Mouse (Mus musculus): ENCODE measurements around the gene Akt1. TPM values are rescaled to one million over a fixed set of nuclear protein-coding genes. Genes with fewer than 3 reads are reported as not detected.

The Akt1 gene
- polyA plus RNA-seq, 1 experiment from 2014 or later: 121 TPM

GRCm38 (mm10) chr12:112672744-112673575, 1.7 kb downstream of the Akt1 start:
- ATAC-seq: peak; percentile 17
- Histone ChIP-seq H3K36me3 (ENCODE audit: control insufficient read depth, insufficient read depth) (peaks cover 35% of the 10 kb centered on the region), H3K9me3 (ENCODE audit: control insufficient read depth) (no peaks in the 10 kb centered on the region), H3K4me3 (ENCODE audit: low read depth, low read length) (peak overlapping the region; percentile 95), H3K4me2 (replicated peaks; ENCODE audit: low read depth) (peak overlapping the region; percentile 86), H3K27me3 (replicated peaks; ENCODE audit: control insufficient read depth, insufficient read depth, low read length) (no peaks in the 10 kb centered on the region), H3K9ac (ENCODE audit: low read depth, low read length) (peak overlapping the region; percentile 98), H3K27ac (ENCODE audit: low read depth, low read length) (peak overlapping the region; percentile 99), H3K4me1 (replicated peaks; ENCODE audit: control insufficient read depth, insufficient read depth, low read length) (peaks cover 18% of the 10 kb centered on the region)
- 2% methylated on average over 17 of the region's 21 CpGs for WGBS
- TF ChIP-seq CTCF (IDR thresholded peaks at IDR 0.05; ENCODE audit: low read depth): peak; percentile 47

- Histone ChIP-seq H3K4me2 (replicated peaks; ENCODE audit: low read depth) (peak overlapping the region; percentile 86), H3K27me3 (replicated peaks; ENCODE audit: control insufficient read depth, insufficient read depth, low read length) (no peaks in the 10 kb centered on the region), H3K4me1 (replicated peaks; ENCODE audit: control insufficient read depth, insufficient read depth, low read length) (peaks cover 18% of the 10 kb centered on the region), H3K27ac (ENCODE audit: low read depth, low read length) (peak overlapping the region; percentile 99), H3K9me3 (ENCODE audit: control insufficient read depth) (no peaks in the 10 kb centered on the region), H3K4me3 (ENCODE audit: low read depth, low read length) (peak overlapping the region; percentile 95), H3K9ac (ENCODE audit: low read depth, low read length) (peak overlapping the region; percentile 17; the same call in 1 of the 2 replicates), H3K36me3 (ENCODE audit: control insufficient read depth, insufficient read depth) (peaks cover 45% of the 10 kb centered on the region)
- 47% methylated on average over 7 of the region's 7 CpGs for WGBS
- ATAC-seq: no peak
- peak; percentile 67 for TF ChIP-seq CTCF (IDR thresholded peaks at IDR 0.05; ENCODE audit: low read depth)
Measured at GRCm38 (mm10) chr12:112671891-112672290, 2.8 kb downstream of the Akt1 start.

GRCm38 (mm10) chr12:112670718-112671393, 3.8 kb downstream of the Akt1 start:
- no peak for TF ChIP-seq CTCF (IDR thresholded peaks at IDR 0.05; ENCODE audit: low read depth)
- Histone ChIP-seq H3K4me2 (replicated peaks; ENCODE audit: low read depth) (peak overlapping the region; percentile 86), H3K9ac (ENCODE audit: low read depth, low read length) (peak overlapping the region; percentile 17), H3K4me1 (replicated peaks; ENCODE audit: control insufficient read depth, insufficient read depth, low read length) (peaks cover 19% of the 10 kb centered on the region), H3K36me3 (ENCODE audit: control insufficient read depth, insufficient read depth) (peaks cover 56% of the 10 kb centered on the region), H3K4me3 (ENCODE audit: low read depth, low read length) (peak overlapping the region; percentile 95), H3K27me3 (replicated peaks; ENCODE audit: control insufficient read depth, insufficient read depth, low read length) (no peaks in the 10 kb centered on the region), H3K9me3 (ENCODE audit: control insufficient read depth) (no peaks in the 10 kb centered on the region), H3K27ac (ENCODE audit: low read depth, low read length) (peak overlapping the region; percentile 99)
- WGBS: 23% methylated on average over 9 of the region's 9 CpGs
- ATAC-seq: peak; percentile 19; the same call in 1 of the 2 replicates

- no peak overlapping the region for H3K4me3 ChIP-seq (ENCODE audit: low read depth, low read length)
- no peak overlapping the region for H3K9ac ChIP-seq (ENCODE audit: low read depth, low read length)
- WGBS: 77% methylated on average over 10 of the region's 10 CpGs
- no peaks in the 10 kb centered on the region for H3K27me3 ChIP-seq (replicated peaks; ENCODE audit: control insufficient read depth, insufficient read depth, low read length)
- peaks cover 27% of the 10 kb centered on the region for H3K4me1 ChIP-seq (replicated peaks; ENCODE audit: control insufficient read depth, insufficient read depth, low read length)
- peaks cover 69% of the 10 kb centered on the region for H3K36me3 ChIP-seq (ENCODE audit: control insufficient read depth, insufficient read depth)
- no peak overlapping the region; the same call in 1 of the 2 replicates for H3K4me2 ChIP-seq (replicated peaks; ENCODE audit: low read depth)
- peak overlapping the region; percentile 0; the same call in 1 of the 2 replicates for H3K27ac ChIP-seq (ENCODE audit: low read depth, low read length)
- no peaks in the 10 kb centered on the region for H3K9me3 ChIP-seq (ENCODE audit: control insufficient read depth)
- TF ChIP-seq CTCF (IDR thresholded peaks at IDR 0.05; ENCODE audit: low read depth): no peak
- no peak for ATAC-seq
Measured at GRCm38 (mm10) chr12:112667619-112668297, 6.9 kb downstream of the Akt1 start.

GRCm38 (mm10) chr12:112665881-112666544, 8.7 kb downstream of the Akt1 start:
- peak overlapping the region; percentile 26; the same call in 1 of the 2 replicates for H3K9ac ChIP-seq (ENCODE audit: low read depth, low read length)
- H3K9me3 ChIP-seq (ENCODE audit: control insufficient read depth): no peaks in the 10 kb centered on the region
- peak; percentile 29; the same call in 1 of the 2 replicates for TF ChIP-seq CTCF (IDR thresholded peaks at IDR 0.05; ENCODE audit: low read depth)
- no peak overlapping the region for H3K4me3 ChIP-seq (ENCODE audit: low read depth, low read length)
- ATAC-seq: no peak
- WGBS: 63% methylated on average over 9 of the region's 9 CpGs
- H3K27ac ChIP-seq (ENCODE audit: low read depth, low read length): peak overlapping the region; percentile 62
- peak overlapping the region; percentile 37 for H3K4me2 ChIP-seq (replicated peaks; ENCODE audit: low read depth)
- peaks cover 32% of the 10 kb centered on the region for H3K4me1 ChIP-seq (replicated peaks; ENCODE audit: control insufficient read depth, insufficient read depth, low read length)
- peaks cover 79% of the 10 kb centered on the region for H3K36me3 ChIP-seq (ENCODE audit: control insufficient read depth, insufficient read depth)
- no peaks in the 10 kb centered on the region for H3K27me3 ChIP-seq (replicated peaks; ENCODE audit: control insufficient read depth, insufficient read depth, low read length)
